Mouse (Mus musculus): ENCODE results near the gene Abca17.

DNA sequence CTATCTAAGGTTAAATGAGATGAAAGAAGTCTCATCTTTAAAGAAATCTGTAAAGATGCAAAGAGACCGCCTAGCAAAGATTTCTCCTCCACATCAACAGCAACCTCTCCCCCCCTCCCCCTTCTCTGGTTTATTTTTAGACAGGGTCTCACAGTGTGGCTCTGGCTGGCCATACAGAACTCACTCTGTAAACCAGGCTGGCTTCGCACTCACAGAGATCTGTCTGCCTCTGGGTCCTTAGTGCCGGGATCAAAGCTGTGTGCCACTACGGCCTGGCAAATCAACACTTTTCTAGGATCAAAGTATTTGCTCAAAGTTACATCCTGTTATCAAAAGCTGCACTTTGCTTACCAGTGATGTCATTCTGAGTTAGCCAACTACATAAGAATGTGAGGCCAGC, 50.2 kb downstream of the Abca17 start:
- TF ChIP-seq CTCF (IDR thresholded peaks at IDR 0.05; ENCODE audit: low read depth), result no peak
- TF ChIP-seq EP300 (IDR thresholded peaks at IDR 0.05; ENCODE audit: low read depth), result no peak

Data from liver, postnatal 0 days (tissue).